Mouse (Mus musculus) bone marrow macrophage, adult 2 months (primary cell): ENCODE results near the gene Tstd2.

Source experiments
- CTCF ChIP-seq: IDR thresholded peaks from 2 replicates; pipeline ENCODE4 v1.5.1; 2012; ENCODE audit warnings: low read depth, mild to moderate bottlenecking, low read length, moderate library complexity
- POLR2A ChIP-seq: IDR thresholded peaks from 2 replicates; pipeline ENCODE4 v1.6.1; 2012; ENCODE audit warnings: mild to moderate bottlenecking, low read depth, low read length, borderline replicate concordance

GRCm38 (mm10) chr4:46130221-46130620, 8.3 kb downstream of the Tstd2 start:
- TF ChIP-seq CTCF, result peak; percentile 48
- TF ChIP-seq POLR2A, result no peak
